Mouse (Mus musculus) intestine, embryonic 16.5 days (tissue): ENCODE results near the gene Atg2b. TPM values are rescaled to one million over a fixed set of nuclear protein-coding genes. Genes with fewer than 3 reads are reported as not detected.
A peak's percentile ranks its signal among the peaks of the same experiment; 100 is the strongest.

ENCODE experiments used
- ATAC-seq: fragments of 200-750 bp; cut with Nextera tagmentation; 2 replicates; pipeline ENCODE4 v1.8.0; 2017; ENCODE audit warnings: moderate TSS enrichment, moderate library complexity
- H3K27ac ChIP-seq: fragments of 300-500 bp; sonication (generic); 2 replicates; pipeline ENCODE4 v1.5.1; 2014; ENCODE audit warnings: mild to moderate bottlenecking, low read length
- H3K27me3 ChIP-seq: fragments of 300-500 bp; sonication (generic); replicated peaks from 2 replicates; pipeline ENCODE4 v1.6.1; 2014; ENCODE audit warnings: low read length, control low read depth, mixed read lengths; ENCODE audit not compliant: control insufficient read depth, insufficient read depth
- H3K36me3 ChIP-seq: fragments of 300-500 bp; sonication (generic); 2 replicates; pipeline ENCODE4 v1.6.1; 2014; ENCODE audit warnings: low read length, control low read depth; ENCODE audit not compliant: control insufficient read depth, insufficient read depth
- H3K4me1 ChIP-seq: fragments of 300-500 bp; sonication (generic); 2 replicates; pipeline ENCODE4 v1.6.1; 2014; ENCODE audit warnings: low read length, control low read depth, mixed read lengths; ENCODE audit not compliant: control insufficient read depth, insufficient read depth
- H3K4me2 ChIP-seq: fragments of 300-500 bp; sonication (generic); 2 replicates; pipeline ENCODE4 v1.6.1; 2014; ENCODE audit warnings: low read depth, low read length, control low read depth
- H3K4me3 ChIP-seq: fragments of 300-500 bp; sonication (generic); 2 replicates; pipeline ENCODE4 v1.5.1; 2014; ENCODE audit warnings: mild to moderate bottlenecking, low read length
- H3K9ac ChIP-seq: fragments of 300-500 bp; sonication (generic); 2 replicates; pipeline ENCODE4 v1.6.1; 2014; ENCODE audit warnings: low read depth, low read length
- H3K9me3 ChIP-seq: fragments of 300-500 bp; sonication (generic); 2 replicates; pipeline ENCODE4 v1.6.1; 2016; ENCODE audit warnings: low read length, control low read depth; ENCODE audit not compliant: control insufficient read depth
- WGBS: fragments of 180-500 bp; shearing (Covaris S2); extraction: QIAGEN DNeasy Blood & Tissue Kit; methylation state at CpG from one replicate; pipeline ENCODE4 v1.1.7; 2014; 5-methylcytosine and 5-hydroxymethylcytosine counted together
- polyA plus RNA-seq: library from polyadenylated mRNA; unstranded; fragments of >200 nt; fragmentation: Nextera tagmentation; extraction: Ambion mirVana; gene quantifications from 2 replicates; pipeline ENCODE4 v1.2.1, GENCODE M21; 2015

Atg2b gene
- 10.5 and 13.5 TPM in 2 replicates for polyA plus RNA-seq

DNA sequence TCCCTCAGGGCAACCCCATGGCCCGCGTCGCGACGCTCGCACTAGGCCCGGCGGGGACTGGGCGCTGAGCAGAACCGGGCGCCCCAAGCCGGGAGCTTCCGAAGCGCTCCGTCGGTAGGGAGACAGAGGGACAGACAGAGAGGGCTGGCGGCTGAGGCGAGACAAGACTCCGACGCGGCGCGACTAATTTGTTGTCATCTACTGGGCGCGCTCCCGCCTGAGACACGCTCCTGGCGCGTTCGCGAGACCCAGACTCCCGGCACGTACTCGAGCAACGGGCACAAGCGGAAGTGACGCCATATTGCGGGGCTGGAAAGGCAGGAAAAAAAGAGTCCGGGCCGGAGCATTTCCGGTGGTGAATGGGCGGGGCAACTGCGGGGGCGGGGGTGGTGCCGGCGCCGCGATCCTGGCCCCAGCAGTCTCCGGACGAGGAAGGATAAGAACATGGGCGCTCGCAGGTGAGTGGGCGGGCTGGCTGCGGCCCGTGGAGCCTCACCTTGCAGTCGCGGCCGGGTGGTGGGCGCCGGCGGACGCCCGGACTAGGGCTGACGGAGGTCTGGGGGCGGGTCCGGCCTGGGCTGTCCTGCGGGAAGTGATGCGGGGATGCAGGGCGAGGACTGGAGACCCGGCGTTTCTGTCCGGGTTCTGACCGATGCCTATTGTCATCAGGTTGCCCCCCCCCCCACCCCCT is at the start of gene Atg2b:
TSS of gene Atg2b (minus strand) at position 211 of the 691 bp plus-strand sequence.
- Histone ChIP-seq H3K4me2 (peak within 1 kb of the TSS; percentile 90), H3K4me3 (peak within 1 kb of the TSS; percentile 95), H3K36me3 (no peaks in the 10 kb centered on the region), H3K4me1 (peaks cover 17% of the 10 kb centered on the region), H3K27me3 (no peaks in the 10 kb centered on the region), H3K9ac (peak within 1 kb of the TSS; percentile 97), H3K27ac (peak within 1 kb of the TSS; percentile 96), H3K9me3 (no peaks in the 10 kb centered on the region)
- peak; percentile 87 for ATAC-seq
- WGBS, result under 1% methylated on average over 67 of the region's 73 CpGs

DNA sequence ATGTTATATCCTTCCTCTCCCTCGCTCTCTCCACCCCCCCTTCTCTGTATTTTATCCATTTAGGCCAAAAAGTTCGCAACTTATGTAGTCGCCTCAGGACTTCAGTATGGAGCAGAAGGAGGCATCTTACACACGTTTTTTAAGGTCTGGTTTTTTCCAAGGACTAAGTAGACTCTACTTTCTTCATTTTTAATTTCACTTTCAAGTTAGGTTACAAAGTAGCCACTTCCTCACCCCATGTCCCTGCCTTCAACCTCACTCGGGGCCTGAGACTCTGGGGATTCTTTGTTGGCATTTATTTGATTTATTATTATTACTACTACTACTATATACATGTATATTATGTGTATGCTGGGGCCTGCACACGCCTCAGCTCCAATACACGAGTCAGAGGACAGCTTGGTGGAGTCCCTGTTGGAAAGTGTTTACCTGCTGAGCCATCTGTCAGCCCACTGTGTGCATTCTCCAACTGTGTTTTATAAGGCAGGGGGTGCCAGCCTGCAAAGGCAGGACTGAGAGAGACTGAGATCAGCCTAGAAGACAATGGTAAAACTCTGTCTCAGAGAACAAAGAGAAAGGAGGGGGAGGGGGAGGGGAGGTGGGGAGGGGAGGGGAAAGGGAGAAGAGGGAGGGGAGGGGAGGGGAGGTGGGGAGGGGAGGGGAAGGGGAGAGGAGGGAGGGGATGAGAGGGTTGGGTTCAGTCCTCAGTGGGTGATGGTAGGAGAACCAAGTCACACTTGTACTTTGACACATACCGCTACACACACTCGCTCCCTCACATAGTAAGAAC is 48.6 kb upstream of the Atg2b start:
- no peaks in the 10 kb centered on the region for H3K27me3 ChIP-seq
- H3K27ac ChIP-seq, result no peak overlapping the region
- no peaks in the 10 kb centered on the region for H3K36me3 ChIP-seq
- H3K9me3 ChIP-seq, result no peaks in the 10 kb centered on the region
- WGBS, result 64% methylated on average over 9 of the region's 9 CpGs
- H3K4me3 ChIP-seq, result no peak overlapping the region
- no peak overlapping the region for H3K9ac ChIP-seq
- ATAC-seq, result no peak
- H3K4me2 ChIP-seq, result no peak overlapping the region
- H3K4me1 ChIP-seq, result no peaks in the 10 kb centered on the region

DNA sequence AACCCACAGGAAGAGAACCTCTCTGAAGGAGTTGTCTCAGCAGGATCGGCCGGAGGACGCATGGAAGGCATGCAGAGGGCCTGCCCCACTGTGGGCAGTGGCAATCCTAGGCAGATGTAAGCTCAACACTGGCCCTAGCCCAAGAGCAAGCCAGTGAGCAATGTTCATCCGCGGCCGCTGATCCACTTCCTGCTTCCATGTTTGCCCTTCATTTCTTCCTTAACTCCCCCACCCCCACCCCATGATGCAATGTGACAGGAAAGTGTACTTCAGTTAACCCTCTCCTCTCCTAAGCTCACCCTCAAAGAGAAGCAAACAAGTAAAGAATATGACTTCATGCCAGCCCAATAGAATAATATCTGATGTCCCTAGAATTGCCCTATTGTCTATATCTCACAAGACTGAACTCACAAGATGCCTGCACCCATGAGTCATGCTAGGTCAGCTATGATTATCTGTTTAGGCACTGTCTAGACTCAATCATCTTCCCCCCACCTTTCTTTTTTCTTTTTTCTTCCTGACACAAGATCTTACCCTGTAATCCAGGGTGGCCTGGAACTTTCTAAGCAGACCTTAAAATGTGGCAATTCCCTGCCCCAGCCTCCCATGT is 45.9 kb upstream of the Atg2b start:
- H3K4me2 ChIP-seq, result no peak overlapping the region
- no peak overlapping the region for H3K4me3 ChIP-seq
- no peak overlapping the region for H3K27ac ChIP-seq
- H3K9me3 ChIP-seq, result no peaks in the 10 kb centered on the region
- H3K27me3 ChIP-seq, result no peaks in the 10 kb centered on the region
- no peaks in the 10 kb centered on the region for H3K36me3 ChIP-seq
- H3K9ac ChIP-seq, result no peak overlapping the region
- 67% methylated on average over 6 of the region's 6 CpGs for WGBS
- no peaks in the 10 kb centered on the region for H3K4me1 ChIP-seq
- no peak for ATAC-seq

DNA sequence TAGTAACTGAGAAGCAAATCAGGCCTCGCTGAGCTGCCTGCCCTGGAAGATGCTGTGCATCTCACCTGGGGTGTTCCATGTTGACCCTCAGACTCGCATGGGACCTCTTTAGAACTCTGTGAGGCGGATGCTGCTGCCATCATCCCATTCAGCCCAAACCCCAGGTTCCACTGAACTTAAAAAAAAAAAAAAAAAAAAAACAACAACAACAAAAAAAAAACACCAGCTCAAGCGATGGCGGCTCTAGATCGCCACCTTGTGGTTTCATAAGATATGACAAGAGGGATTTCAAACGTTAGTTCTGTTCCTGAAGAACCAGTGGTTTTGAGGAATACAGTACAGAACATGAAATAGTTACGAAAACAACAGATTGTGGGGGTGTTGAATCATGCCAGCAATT is 43.0 kb upstream of the Atg2b start:
- Histone ChIP-seq H3K36me3 (no peaks in the 10 kb centered on the region), H3K27ac (no peak overlapping the region), H3K4me2 (no peak overlapping the region), H3K27me3 (no peaks in the 10 kb centered on the region), H3K4me1 (no peaks in the 10 kb centered on the region), H3K4me3 (no peak overlapping the region), H3K9me3 (no peaks in the 10 kb centered on the region), H3K9ac (no peak overlapping the region)
- ATAC-seq, result no peak
- 31% methylated on average over 8 of the region's 8 CpGs for WGBS

DNA sequence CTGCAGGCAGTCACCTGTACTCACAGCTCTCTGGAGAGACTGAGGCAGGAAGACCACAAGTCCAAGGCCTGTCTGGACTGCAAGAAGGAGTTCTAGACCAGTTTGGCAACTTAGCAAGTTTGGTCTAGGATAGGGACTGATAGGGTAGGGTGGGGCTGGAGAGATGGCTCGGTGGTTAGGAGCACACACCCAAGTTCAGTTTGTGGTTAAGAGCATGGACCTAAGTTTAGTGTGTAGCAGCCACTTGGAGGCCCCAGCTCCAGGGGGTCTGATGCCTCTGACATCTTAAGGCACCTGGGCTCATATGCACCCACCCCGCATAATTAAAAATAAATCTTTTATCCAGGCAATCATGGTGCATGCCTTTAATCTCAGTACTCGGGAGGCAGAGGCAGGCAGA is 42.3 kb upstream of the Atg2b start:
- Histone ChIP-seq H3K36me3 (no peaks in the 10 kb centered on the region), H3K4me1 (no peaks in the 10 kb centered on the region), H3K4me3 (no peak overlapping the region), H3K9me3 (no peaks in the 10 kb centered on the region), H3K27ac (no peak overlapping the region), H3K9ac (no peak overlapping the region), H3K4me2 (no peak overlapping the region), H3K27me3 (no peaks in the 10 kb centered on the region)
- 0 out of 2 replicates have a peak, but pooled peaks have one; percentile 18 for ATAC-seq
- 65% methylated on average over 3 of the region's 3 CpGs for whole genome bisulfite sequencing

DNA sequence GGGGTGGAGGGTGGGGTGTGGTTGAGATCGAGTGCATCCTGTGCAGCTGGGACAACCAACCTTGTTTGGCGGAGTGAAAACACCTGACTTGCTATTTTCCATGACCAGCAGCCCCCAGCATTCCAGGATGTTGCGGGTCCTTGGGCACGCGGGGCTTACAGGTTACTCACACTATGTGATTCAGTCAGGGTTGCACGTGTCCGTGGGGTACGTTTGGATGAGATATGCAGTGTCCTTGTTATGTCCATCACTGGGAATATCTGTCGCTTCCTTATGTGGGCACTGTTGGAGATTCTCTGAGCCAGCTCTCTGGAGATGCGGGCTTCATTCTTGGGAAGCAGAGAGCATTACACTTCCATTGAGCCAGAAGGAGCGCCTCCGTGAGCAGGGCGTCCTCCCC is 40.7 kb upstream of the Atg2b start:
- Histone ChIP-seq H3K9ac (no peak overlapping the region), H3K27ac (no peak overlapping the region), H3K9me3 (no peaks in the 10 kb centered on the region), H3K4me3 (no peak overlapping the region), H3K36me3 (no peaks in the 10 kb centered on the region), H3K27me3 (no peaks in the 10 kb centered on the region), H3K4me2 (no peak overlapping the region), H3K4me1 (no peaks in the 10 kb centered on the region)
- 79% methylated on average over 13 of the region's 13 CpGs for WGBS
- no peak for ATAC-seq

DNA sequence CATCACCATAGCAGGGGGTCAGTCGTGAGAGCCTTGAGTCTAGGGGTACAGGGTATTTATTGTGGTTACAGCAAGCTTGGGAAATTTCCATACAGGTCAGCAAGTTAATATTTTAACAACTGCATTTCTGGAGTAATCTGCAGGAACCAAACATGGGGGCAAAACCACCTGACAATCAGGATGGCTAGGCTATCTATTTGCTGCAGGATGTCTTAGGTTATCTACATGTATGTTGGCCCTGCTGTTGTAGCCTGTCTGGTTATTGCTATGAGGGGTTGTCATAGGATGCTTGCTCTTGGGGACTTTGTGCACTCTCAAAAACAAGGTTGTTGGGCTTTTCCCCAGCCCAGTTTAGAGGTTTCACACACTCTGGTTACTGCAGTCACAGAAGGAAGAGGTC is 39.6 kb upstream of the Atg2b start:
- no peak overlapping the region for H3K9ac ChIP-seq
- no peaks in the 10 kb centered on the region for H3K36me3 ChIP-seq
- no peak overlapping the region for H3K4me2 ChIP-seq
- H3K4me1 ChIP-seq, result no peaks in the 10 kb centered on the region
- H3K4me3 ChIP-seq, result no peak overlapping the region
- WGBS, result 50% methylated on average over 1 of the region's 1 CpGs
- ATAC-seq, result no peak
- H3K27ac ChIP-seq, result no peak overlapping the region
- no peaks in the 10 kb centered on the region for H3K27me3 ChIP-seq
- no peaks in the 10 kb centered on the region for H3K9me3 ChIP-seq

DNA sequence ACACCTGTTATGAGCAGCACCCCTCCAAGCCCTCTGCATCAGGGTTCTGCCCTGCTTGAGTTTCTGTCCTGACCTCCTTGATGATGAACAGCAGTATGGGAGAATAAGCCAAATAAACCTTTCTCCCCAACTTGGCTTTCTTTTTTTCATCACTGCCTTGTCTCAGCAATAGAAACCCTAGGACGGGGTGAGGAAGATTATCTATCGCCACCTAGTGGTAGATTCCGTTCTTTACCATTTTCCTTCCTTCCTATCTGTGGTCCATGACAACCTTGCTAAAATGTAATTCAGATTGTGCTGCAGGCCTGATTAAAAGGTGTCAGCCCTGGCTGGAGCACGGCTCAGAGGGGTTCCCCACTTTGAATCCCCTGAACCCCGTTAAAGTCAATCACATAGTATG is 37.6 kb upstream of the Atg2b start:
- Histone ChIP-seq H3K36me3 (no peaks in the 10 kb centered on the region), H3K9me3 (no peaks in the 10 kb centered on the region), H3K4me1 (no peaks in the 10 kb centered on the region), H3K27me3 (no peaks in the 10 kb centered on the region), H3K27ac (no peak overlapping the region), H3K4me3 (no peak overlapping the region), H3K4me2 (no peak overlapping the region), H3K9ac (no peak overlapping the region)
- 4% methylated on average over 5 of the region's 5 CpGs for WGBS
- peak; percentile 49 for ATAC-seq

DNA sequence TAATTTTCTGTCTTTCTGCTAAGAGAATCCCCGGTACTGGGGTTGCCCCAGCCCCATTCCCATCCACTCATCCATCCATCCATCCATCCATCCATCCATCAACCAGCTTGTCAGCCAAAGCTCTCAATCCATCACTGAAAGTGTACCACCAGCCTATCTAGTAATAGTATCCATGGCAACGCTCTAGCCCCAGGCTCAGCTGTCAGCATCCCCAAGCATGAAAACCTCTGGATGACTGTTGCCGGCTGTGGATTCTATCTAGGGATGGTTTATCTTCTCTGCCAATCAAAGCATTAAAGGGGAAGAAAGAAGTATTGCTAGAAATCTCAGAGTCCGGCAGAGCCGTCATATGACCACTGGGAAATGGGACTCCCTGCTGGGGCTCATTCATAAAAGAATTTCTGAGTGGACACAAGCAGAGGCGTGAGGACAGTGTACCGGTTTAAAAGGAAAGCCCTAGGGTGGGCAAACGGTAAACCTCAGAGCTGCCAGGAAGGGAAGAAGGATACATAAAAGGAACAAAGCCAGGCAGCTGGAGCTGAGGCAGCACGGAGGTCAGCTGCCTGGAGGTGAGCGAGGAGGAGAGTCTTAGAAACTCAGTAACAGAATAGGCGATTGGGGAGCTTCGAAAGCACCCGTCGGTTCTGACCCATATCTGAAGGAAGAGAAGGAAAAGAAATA is 36.6 kb upstream of the Atg2b start:
- no peak overlapping the region for H3K4me3 ChIP-seq
- no peaks in the 10 kb centered on the region for H3K36me3 ChIP-seq
- no peaks in the 10 kb centered on the region for H3K9me3 ChIP-seq
- H3K4me2 ChIP-seq, result no peak overlapping the region
- no peak overlapping the region for H3K9ac ChIP-seq
- no peak overlapping the region for H3K27ac ChIP-seq
- H3K27me3 ChIP-seq, result no peaks in the 10 kb centered on the region
- 67% methylated on average over 14 of the region's 14 CpGs for WGBS
- no peaks in the 10 kb centered on the region for H3K4me1 ChIP-seq
- no peak for ATAC-seq
